Mouse (Mus musculus): Measurements from ENCODE around the gene Khnyn.

- no peak for TF ChIP-seq POLR2A (IDR thresholded peaks at IDR 0.05; ENCODE audit: insufficient read depth, low read length)
- no peak for TF ChIP-seq CTCF (IDR thresholded peaks at IDR 0.05; ENCODE audit: low read depth, low read length)
Measured at GRCm38 (mm10) chr14:55872039-55872438, 12.7 kb upstream of the Khnyn start.

All from ES-Bruce4 (cell line).